Mouse (Mus musculus) layer of hippocampus, adult 8-10 months (tissue): Measurements from ENCODE around the gene C130050O18Rik. TPM values are rescaled to one million over a fixed set of nuclear protein-coding genes. Genes with fewer than 3 reads are reported as not detected.

ENCODE experiments used
- DNase-seq, 2 experiments: peaks; one replicate each; pipeline ENCODE4 v3.0.0; 2022; ENCODE audit warnings: low spot score in 2 of 2
- microRNA-seq, 2 experiments: library from miRNA; unstranded; fragments of <30 nt; microRNA quantifications; one replicate each; pipeline ENCODE4 v1.2.0; 2022
- total RNA-seq, 4 experiments: library from RNA; stranded (reverse); gene quantifications; 2 replicates each; pipeline ENCODE4 v1.2.4; 2022

C130050O18Rik gene
- total RNA-seq, 4 experiments from 2014 or later = 0.54 to 1.2 (median 0.83) TPM

DNA sequence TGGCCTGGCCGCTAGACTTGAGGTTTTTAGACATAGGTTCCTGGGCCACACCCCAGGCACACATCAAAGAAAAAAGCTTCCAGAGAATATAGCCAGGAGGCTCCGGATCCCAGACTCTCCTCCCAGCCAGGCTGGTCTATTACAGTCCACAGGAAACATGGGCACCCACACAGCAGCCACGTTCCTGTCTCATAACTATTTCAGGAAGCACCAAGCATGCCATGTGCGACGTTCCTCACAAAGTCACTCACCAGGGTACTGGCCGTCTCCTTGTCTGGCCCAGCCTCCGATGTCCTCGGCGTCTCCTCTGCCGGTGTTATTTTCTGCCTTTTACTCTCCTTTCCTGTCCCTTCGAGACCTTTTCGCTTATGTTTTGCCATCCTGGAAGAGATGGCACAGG, 50.1 kb downstream of the C130050O18Rik start:
- DNase-seq = no peak

DNA sequence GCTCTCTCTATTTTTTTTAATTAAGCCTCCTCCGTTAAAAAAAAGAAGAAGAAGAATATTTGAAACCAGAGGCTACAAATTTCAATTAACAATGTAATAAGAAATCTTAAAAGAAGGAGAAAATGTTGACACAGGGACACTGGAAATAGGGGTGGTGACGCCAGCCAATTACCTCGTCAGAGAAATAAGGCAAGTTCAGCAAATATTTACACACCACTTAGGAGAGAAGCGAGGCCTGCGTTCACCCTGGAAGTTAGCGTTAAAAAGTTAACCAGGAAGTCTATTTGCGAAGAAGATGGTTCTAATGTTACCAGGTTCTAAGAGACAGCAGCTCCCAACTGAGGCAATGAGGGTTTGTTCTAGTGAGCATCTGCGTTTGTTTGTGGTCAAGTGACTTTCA, 52.2 kb downstream of the C130050O18Rik start:
- no peak for DNase-seq

DNA sequence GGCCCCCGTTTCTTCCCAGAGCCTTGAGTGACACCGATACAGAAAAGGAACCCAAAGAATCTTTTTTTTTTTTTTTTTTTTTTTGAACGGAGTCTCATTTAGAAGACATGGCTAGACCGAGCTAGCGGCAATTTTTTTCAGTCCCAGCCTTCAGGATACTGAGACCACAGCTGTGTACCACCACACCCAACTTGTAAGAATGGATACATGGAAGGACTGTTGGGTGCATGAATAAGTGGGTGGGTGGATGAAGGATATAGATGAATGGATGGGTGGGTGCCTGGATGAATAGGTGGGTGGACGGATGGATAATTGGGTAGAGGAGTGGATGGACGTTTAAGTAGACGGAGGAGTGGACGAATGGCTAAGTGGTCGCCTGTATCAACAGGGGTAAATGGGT, 54.9 kb downstream of the C130050O18Rik start:
- DNase-seq = no peak

DNA sequence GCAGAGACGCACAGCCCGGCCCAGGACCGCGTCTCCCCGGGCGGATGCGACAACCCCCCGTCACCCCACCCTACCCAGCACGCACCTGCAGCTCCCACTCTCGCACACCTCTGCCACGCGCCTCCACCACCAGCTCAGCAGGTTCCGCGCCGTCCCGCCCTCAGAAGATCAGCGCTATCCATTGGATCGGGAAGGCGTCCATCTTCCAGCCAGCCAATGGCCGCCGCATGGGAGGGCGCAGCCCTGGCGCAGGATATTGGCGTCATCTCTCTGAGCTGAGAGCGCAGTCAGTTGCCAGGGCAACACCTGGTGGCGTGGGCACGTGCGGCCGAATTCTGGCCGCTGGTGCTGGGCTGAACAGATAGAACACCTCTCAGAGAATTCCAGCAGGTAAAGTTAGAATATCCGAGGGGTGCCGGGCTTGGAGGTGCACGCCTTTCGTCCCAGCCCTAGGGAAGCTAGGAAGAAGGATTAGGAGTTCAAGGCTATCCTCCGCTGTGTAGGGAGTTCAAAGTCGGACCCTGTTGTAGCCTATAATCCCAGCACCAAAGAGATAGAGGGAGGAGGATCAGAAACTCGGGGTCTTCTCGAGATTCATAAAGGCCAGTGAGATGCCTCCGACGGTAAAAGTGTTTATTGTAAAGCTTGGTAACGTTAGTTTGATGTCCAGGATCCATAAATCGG, 55.4 kb downstream of the C130050O18Rik start, which contains the start of gene 3110082I17Rik:
Gene 3110082I17Rik, minus strand, starts transcription at position 144 of the 684 bp plus-strand sequence.
- peak; percentile 95 to 99 for DNase-seq

DNA sequence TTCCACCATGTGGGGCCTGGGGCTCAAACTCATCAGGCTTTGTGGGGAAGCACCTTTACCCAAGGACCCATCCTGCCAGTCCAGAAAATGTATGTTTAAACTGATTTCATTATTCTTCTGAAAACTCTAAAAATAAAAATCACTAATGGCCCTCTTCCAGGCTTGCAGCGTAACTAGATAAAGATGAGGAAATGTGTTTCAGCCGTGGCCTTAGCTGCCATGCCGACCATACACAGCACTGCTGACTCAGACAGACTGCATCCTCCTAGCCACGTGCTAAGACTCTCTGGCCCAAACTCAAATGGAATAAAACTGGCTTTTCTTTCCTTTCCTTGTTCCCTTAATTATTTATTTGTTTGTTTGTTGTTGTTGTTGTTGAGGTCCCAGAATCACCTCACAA, 59.8 kb downstream of the C130050O18Rik start:
- no peak for DNase-seq

Small RNA genes within 50 kb of the gene (microRNA-seq; reads per million reads assigned to microRNA genes)
- 91.6 to 295 reads per million in 2 experiments for gene Mir339

Other genes with a start within 250 kb of the C130050O18Rik start
- gene Sun1, start 204.6 kb upstream of the C130050O18Rik start, total RNA-seq = 10 to 100 TPM; 87.2 to 98.8 (median 91.4) TPM
- 10 to 100 TPM; 47.8 to 56.9 (median 50.8) TPM for gene Get4, start 153.0 kb upstream of the C130050O18Rik start, total RNA-seq
- 100 to 1,000 TPM; 148 to 186 (median 164) TPM for gene Adap1, start 79.7 kb upstream of the C130050O18Rik start, total RNA-seq
- 10 to 100 TPM; 59.0 to 75.5 (median 67.5) TPM for gene Cox19, start 53.9 kb upstream of the C130050O18Rik start, total RNA-seq
- gene Cyp2w1, start 52.7 kb upstream of the C130050O18Rik start, total RNA-seq = not detected
- 10 to 100 TPM; 12.2 to 14.8 (median 13.2) TPM for gene Gpr146, start 27.6 kb upstream of the C130050O18Rik start, total RNA-seq
- gene Gper1, start 17.9 kb downstream of the C130050O18Rik start, total RNA-seq = 1 to 10 TPM; 3.4 to 5.1 (median 4.2) TPM
- gene 3110082I17Rik, start 55.2 kb downstream of the C130050O18Rik start, total RNA-seq = 10 to 100 TPM; 13.7 to 22.1 (median 17.1) TPM
- 10 to 100 TPM; 53.9 to 60.2 (median 54.8) TPM for gene Zfand2a, start 79.3 kb downstream of the C130050O18Rik start, total RNA-seq
- gene Uncx, start 138.2 kb downstream of the C130050O18Rik start, total RNA-seq = not detected